Mouse (Mus musculus) heart, embryonic 11.5 days (tissue): ENCODE measurements at regions not wholly inside any gene's neighbourhood (a gene's known extent, or its start where the extent isn't known, plus 50 kb on each side); places are given as distances from the start of the nearest gene placed in this dataset.

Experiments used
- ATAC-seq: fragments of 200-750 bp; cut with Nextera tagmentation; replicated peaks from 2 replicates; pipeline ENCODE4 v1.8.0; 2017; ENCODE audit warnings: moderate library complexity; ENCODE audit not compliant: insufficient number of reproducible peaks, low FRiP score, low TSS enrichment
- H3K27ac ChIP-seq: fragments of 300-500 bp; sonication (generic); 2 replicates; pipeline ENCODE4 v1.5.1; 2014; ENCODE audit warnings: mild to moderate bottlenecking, low read depth, low read length
- H3K27me3 ChIP-seq: fragments of 300-500 bp; sonication (generic); 2 replicates; pipeline ENCODE4 v1.6.1; 2014; ENCODE audit warnings: mild to moderate bottlenecking, low read length, mixed read lengths; ENCODE audit not compliant: control insufficient read depth, insufficient read depth
- H3K36me3 ChIP-seq: fragments of 300-500 bp; sonication (generic); 2 replicates; pipeline ENCODE4 v1.6.1; 2014; ENCODE audit warnings: mild to moderate bottlenecking, low read length, moderate library complexity, mixed read lengths; ENCODE audit not compliant: control insufficient read depth, insufficient read depth
- H3K4me1 ChIP-seq: fragments of 300-500 bp; sonication (generic); 2 replicates; pipeline ENCODE4 v1.6.1; 2014; ENCODE audit warnings: low read length; ENCODE audit not compliant: control insufficient read depth, insufficient read depth
- H3K4me2 ChIP-seq: fragments of 300-500 bp; sonication (generic); 2 replicates; pipeline ENCODE4 v1.6.1; 2014; ENCODE audit warnings: mild to moderate bottlenecking, moderate library complexity
- H3K4me3 ChIP-seq: fragments of 300-500 bp; sonication (generic); 2 replicates; pipeline ENCODE4 v1.5.1; 2014; ENCODE audit warnings: low read depth, low read length
- H3K9ac ChIP-seq: fragments of 300-500 bp; sonication (generic); 2 replicates; pipeline ENCODE4 v1.6.1; 2014; ENCODE audit warnings: mild to moderate bottlenecking, low read depth, low read length, moderate library complexity
- H3K9me3 ChIP-seq: fragments of 300-500 bp; sonication (generic); replicated peaks from 2 replicates; pipeline ENCODE4 v1.6.1; 2016; ENCODE audit warnings: low read length; ENCODE audit not compliant: control insufficient read depth
- WGBS: fragments of 180-500 bp; shearing (Covaris S2); extraction: QIAGEN DNeasy Blood & Tissue Kit; methylation state at CpG from one replicate; pipeline ENCODE4 v1.1.7; 2014; ENCODE audit not compliant: insufficient replicate concordance; 5-methylcytosine and 5-hydroxymethylcytosine counted together

GRCm38 (mm10) chr5:75312897-75313296 lies 160.8 kb downstream of the Pdgfra start:
- H3K27ac ChIP-seq, result no peak overlapping the region
- no peak overlapping the region for H3K9ac ChIP-seq
- no peak overlapping the region for H3K4me3 ChIP-seq
- no peaks in the 10 kb centered on the region for H3K36me3 ChIP-seq
- ATAC-seq, result no peak
- H3K27me3 ChIP-seq, result no peaks in the 10 kb centered on the region
- no peak overlapping the region for H3K4me2 ChIP-seq
- no peaks in the 10 kb centered on the region for H3K4me1 ChIP-seq
- H3K9me3 ChIP-seq, result no peaks in the 10 kb centered on the region
- 76% methylated on average over 1 of the region's 1 CpGs for WGBS

DNA sequence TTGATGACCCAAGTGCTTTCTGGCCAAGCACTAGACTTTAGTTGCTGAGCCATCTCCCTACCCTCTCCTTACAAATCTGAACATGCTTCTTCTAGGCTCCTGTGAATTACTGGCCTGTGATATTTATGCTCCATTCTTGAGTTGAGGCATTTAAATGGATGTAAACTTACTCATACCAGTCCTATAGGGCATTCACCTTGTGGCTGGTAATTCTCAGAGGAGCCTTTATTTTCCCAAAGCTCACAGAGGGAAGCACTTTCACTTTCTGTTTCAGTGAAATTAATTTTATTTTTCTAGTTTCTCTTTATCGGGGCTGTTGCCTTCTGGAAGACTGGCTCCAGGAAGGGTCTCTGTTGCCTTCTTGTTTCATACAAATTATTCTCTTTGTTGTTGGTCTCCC lies 163.9 kb downstream of the Pdgfra start:
- 91% methylated on average over 1 of the region's 1 CpGs for WGBS

DNA sequence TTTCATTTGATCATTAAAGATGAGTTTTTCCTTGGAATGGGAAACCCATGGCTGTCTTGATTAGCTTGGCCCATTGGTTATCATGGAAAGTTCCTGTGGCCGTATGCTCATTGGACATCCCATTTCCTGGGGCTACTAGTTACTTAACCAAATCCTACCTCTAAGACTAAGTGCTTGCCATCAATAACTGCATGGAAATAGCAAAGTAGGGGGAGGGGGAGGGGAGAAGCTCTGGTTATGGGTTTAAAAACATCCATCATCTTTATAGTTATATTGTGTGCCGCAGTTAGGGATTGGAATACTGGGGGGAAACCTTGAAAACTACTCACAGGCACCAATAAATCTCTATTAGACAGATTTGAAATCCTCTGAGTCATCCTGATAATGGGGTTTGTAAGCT lies 168.4 kb downstream of the Pdgfra start:
- Histone ChIP-seq H3K27me3 (no peaks in the 10 kb centered on the region), H3K4me1 (no peaks in the 10 kb centered on the region), H3K9ac (no peak overlapping the region), H3K4me3 (no peak overlapping the region), H3K36me3 (no peaks in the 10 kb centered on the region), H3K4me2 (no peak overlapping the region), H3K27ac (no peak overlapping the region), H3K9me3 (no peaks in the 10 kb centered on the region)
- ATAC-seq, result no peak
- WGBS, result 84% methylated on average over 2 of the region's 2 CpGs

More for the DNA sequence above, 163.9 kb downstream of the Pdgfra start:
- no peak for ATAC-seq
- Histone ChIP-seq H3K4me2 (no peak overlapping the region), H3K4me1 (no peaks in the 10 kb centered on the region), H3K4me3 (no peak overlapping the region), H3K9me3 (no peaks in the 10 kb centered on the region), H3K9ac (no peak overlapping the region), H3K36me3 (no peaks in the 10 kb centered on the region), H3K27me3 (no peaks in the 10 kb centered on the region), H3K27ac (no peak overlapping the region)

- Histone ChIP-seq H3K9me3 (no peaks in the 10 kb centered on the region), H3K27me3 (no peaks in the 10 kb centered on the region), H3K4me2 (no peak overlapping the region), H3K27ac (no peak overlapping the region), H3K9ac (no peak overlapping the region), H3K36me3 (no peaks in the 10 kb centered on the region), H3K4me1 (no peaks in the 10 kb centered on the region), H3K4me3 (no peak overlapping the region)
- ATAC-seq, result no peak
- 80% methylated on average over 3 of the region's 3 CpGs for WGBS
Observed at GRCm38 (mm10) chr5:75334050-75334449, 182.0 kb downstream of the Pdgfra start.

DNA sequence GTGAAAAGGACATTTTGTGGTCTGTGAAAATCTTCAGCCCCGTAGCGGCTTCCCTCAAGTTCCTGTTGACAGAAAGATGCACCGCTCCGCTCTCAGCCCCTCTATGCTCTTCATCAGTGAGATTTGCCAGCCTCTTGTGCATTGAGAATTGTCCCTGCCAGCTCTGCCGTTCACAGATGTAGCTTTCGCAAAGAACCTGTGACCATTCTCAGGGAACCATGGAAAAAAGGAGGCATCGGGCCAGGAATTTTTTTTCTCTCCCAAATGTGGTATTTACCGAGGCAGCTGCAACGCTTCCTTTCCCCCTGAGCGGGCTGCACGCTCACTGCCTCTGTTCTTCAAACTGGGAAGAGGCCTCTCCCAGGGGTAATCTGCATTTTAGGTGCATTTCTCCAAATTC lies 184.4 kb downstream of the Pdgfra start:
- H3K4me3 ChIP-seq, result no peak overlapping the region
- H3K9me3 ChIP-seq, result no peaks in the 10 kb centered on the region
- WGBS, result 79% methylated on average over 11 of the region's 11 CpGs
- no peak overlapping the region for H3K4me2 ChIP-seq
- H3K4me1 ChIP-seq, result no peaks in the 10 kb centered on the region
- no peak overlapping the region for H3K9ac ChIP-seq
- no peak for ATAC-seq
- no peaks in the 10 kb centered on the region for H3K36me3 ChIP-seq
- H3K27me3 ChIP-seq, result no peaks in the 10 kb centered on the region
- no peak overlapping the region for H3K27ac ChIP-seq

GRCm38 (mm10) chr5:75338439-75338838 lies 186.3 kb downstream of the Pdgfra start:
- Histone ChIP-seq H3K9me3 (no peaks in the 10 kb centered on the region), H3K9ac (no peak overlapping the region), H3K36me3 (no peaks in the 10 kb centered on the region), H3K4me2 (no peak overlapping the region), H3K27ac (no peak overlapping the region), H3K27me3 (no peaks in the 10 kb centered on the region), H3K4me3 (no peak overlapping the region), H3K4me1 (no peaks in the 10 kb centered on the region)
- no peak for ATAC-seq
- 92% methylated on average over 11 of the region's 11 CpGs for WGBS

- Histone ChIP-seq H3K4me2 (no peak overlapping the region), H3K4me3 (no peak overlapping the region), H3K9me3 (no peaks in the 10 kb centered on the region), H3K27me3 (no peaks in the 10 kb centered on the region), H3K27ac (no peak overlapping the region), H3K4me1 (no peaks in the 10 kb centered on the region), H3K36me3 (no peaks in the 10 kb centered on the region), H3K9ac (no peak overlapping the region)
- no peak for ATAC-seq
- 73% methylated on average over 7 of the region's 7 CpGs for WGBS
Observed at GRCm38 (mm10) chr5:75342599-75342998, 190.5 kb downstream of the Pdgfra start.

- H3K36me3 ChIP-seq, result no peaks in the 10 kb centered on the region
- no peak overlapping the region for H3K9ac ChIP-seq
- H3K4me3 ChIP-seq, result no peak overlapping the region
- H3K27me3 ChIP-seq, result no peaks in the 10 kb centered on the region
- 56% methylated on average over 11 of the region's 11 CpGs for WGBS
- no peak overlapping the region for H3K4me2 ChIP-seq
- H3K9me3 ChIP-seq, result no peaks in the 10 kb centered on the region
- no peak for ATAC-seq
- H3K4me1 ChIP-seq, result no peaks in the 10 kb centered on the region
- H3K27ac ChIP-seq, result no peak overlapping the region
Observed at GRCm38 (mm10) chr5:75346836-75347773, 195.0 kb downstream of the Pdgfra start.

GRCm38 (mm10) chr5:75347774-75348116 lies 195.7 kb downstream of the Pdgfra start:
- no peaks in the 10 kb centered on the region for H3K9me3 ChIP-seq
- no peak overlapping the region for H3K4me3 ChIP-seq
- WGBS, result 63% methylated on average over 5 of the region's 5 CpGs
- no peak overlapping the region for H3K27ac ChIP-seq
- no peaks in the 10 kb centered on the region for H3K36me3 ChIP-seq
- no peak for ATAC-seq
- no peaks in the 10 kb centered on the region for H3K4me1 ChIP-seq
- H3K4me2 ChIP-seq, result no peak overlapping the region
- H3K27me3 ChIP-seq, result no peaks in the 10 kb centered on the region
- no peak overlapping the region for H3K9ac ChIP-seq
